Mouse (Mus musculus) right cerebral cortex, postnatal 25 days (tissue): ENCODE measurements at regions not wholly inside any gene's neighbourhood (a gene's known extent, or its start where the extent isn't known, plus 50 kb on each side); places are given as distances from the start of the nearest gene placed in this dataset.

Source experiments
- DNase-seq: peaks from one replicate; pipeline ENCODE4 v3.0.0; 2022

DNA sequence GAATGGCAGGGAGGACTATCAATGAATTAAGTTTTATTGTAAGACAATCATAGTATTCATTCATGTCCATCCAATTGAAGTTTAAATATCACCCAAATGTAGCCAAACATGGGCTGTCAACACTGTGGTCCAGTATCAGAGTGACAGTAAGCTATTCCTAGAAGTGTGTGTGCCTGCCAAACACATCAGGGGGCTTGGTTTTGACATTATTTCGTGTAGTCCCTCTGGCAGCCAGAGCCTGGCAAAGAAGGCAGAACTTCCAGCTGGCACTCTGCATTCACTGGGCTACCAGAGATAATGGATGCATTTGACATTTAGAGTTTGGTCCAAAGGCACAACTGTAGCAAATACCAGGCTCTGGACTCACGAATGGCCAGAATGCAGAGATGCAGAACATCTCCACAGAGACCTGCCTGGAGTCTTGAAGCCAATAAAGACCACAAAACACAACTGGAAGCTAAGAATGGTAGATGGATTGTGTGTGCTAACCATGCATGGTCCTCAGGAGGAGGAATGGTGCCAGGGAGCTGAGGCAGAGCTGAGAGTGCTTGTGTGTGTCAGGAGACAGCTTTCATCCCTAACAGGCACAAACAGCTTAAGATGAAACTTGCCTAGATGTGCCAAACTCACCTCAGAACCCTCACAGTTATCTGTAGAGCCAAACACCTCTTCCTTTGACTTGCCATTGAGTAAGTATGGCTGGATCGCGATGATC lies 210.9 kb downstream of the Lrig3 start:
- no peak for DNase-seq

DNA sequence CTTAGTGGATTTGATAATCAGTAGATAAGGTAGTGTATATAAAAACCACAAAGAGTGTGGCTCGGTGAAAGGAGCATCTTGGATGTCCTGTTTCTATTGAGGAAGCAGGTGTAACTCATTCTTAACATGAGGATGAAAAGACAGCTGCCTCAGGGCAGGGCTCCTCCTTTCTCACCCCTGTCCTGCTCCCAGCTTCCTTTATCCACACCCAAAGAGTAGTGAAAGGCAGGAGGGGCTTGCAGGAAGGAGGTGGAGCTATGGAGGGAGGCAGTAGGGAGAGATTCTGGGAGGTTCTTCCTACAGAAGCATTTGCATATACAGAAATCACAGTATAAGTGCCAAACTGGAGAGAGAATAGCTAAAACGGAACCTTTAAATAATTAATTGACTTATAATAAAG lies 216.4 kb downstream of the Lrig3 start:
- no peak for DNase-seq

DNA sequence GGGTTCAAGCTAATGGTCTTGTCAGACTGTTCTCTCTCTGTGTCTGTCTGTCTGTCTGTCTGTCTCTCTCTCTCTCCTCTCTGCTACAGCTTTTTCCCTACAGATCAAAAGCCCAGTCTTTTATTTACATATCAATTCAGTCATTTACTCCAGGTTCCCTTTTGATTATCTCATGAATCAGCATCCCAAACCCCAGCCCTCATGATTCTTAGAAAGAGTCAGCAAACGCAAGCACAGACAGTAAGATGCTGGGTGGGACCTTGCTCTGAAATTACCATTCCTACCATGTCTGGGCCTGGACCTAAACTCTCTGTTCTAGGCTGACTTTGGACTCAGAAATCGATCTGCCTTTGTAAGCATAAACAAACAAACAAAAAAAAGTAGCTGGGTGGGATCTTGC lies 218.0 kb downstream of the Lrig3 start:
- no peak for DNase-seq

DNA sequence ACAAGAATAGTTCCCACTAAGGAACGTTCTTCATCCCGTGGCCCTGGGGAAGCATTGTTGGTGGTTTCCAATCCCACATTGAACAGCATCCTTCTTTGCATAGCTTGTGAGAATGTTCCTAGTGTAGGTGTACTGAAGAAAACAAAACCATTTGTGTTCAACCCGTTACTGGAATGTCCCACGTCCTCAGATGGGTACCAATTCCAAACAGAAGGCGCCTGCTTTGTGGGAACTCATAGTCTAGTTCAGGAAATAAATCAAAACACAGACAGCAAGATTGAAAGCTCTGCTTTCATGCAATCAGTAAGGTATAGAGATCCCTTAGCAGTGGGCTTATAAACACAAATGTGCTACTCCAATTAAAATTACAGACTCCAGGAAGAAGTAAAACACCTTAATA lies 219.4 kb downstream of the Lrig3 start:
- DNase-seq, result no peak

DNA sequence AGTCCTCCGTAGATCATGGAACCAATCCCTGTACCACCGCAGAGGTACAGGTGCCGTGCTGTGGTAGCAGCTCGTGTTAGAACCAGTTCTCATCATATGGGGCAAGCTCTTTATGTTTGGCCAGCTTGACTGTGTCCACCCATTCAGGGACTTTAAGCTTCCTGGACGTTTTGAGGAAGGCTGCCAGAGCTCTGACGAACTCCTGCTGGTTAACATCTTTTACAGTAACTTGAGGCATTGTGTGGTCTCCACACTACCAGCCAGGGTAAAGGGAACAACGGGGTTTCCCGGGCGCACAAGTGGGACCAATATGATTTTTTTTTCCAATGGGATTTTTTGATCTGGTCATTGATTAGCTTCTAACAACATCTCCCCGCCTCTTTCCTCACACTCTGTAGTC lies 220.1 kb downstream of the Lrig3 start:
- DNase-seq, result no peak

DNA sequence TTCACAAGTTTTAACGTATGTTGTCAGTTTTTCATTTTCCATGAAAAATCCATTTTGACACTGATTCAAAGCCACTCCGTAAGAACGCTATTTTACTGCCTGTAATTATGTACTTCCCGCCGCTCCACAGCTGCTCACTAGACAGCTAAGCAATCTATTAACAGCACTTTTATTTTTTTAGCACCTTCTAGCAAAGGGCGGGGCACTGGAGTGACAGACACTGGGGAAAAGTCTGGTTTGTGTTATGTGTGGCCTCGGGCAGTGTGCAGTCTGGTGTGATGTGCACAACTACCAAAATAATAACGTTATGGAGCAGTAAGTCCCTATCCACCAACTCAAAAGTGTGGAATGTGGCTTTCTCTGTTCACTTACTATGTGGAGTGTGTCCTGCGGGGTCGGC lies 223.0 kb downstream of the Lrig3 start:
- no peak for DNase-seq
